Mouse (Mus musculus) c-Kit-positive CD71-positive TER-119-negative erythroid progenitor cells, embryonic 14.5 days (primary cell): ENCODE measurements around the gene Mlh3.
A peak's percentile ranks its signal among the peaks of the same experiment; 100 is the strongest.

Experiments used
- DNase-seq: peaks from one replicate; pipeline ENCODE4 v3.0.0-alpha.2; 2013; ENCODE audit warnings: low read depth

Mlh3 gene

DNA sequence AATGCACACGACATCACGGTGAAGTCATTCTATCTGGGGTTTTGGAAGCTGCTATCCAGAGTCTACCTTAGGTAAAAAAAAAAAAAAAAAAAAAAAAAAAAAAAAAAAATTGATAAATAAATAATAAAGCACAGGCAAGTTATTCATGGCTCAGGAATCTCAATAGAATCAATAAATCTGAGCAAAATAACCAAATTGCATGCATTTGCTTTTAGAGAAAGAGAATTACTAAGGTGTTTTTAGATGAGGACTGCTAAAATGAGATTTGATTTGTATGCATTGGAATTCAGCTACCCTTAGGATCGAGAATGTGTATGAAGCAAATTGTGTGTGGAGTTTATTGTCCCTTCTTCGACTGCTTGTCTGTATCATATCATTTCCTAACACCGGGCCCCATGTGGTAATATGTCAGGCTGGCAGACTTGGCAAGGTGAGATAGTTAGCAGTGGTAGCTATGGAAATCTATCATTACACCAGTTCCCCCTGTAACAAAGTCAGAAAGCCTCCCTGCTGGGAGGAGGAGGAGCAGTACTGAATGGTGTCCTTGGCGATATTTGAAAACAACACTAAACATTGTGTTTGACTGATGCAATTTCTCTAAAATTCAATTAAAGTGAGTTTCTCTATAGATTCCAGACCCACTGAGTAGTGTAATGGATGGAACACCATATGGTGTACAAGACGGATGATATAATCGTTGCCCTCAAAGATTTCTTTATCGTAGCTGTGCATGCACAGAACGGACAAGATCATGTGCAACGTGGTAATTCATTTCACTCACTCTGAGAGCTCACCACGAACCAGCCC, 10.6 kb upstream of the Mlh3 start:
- DNase-seq, result peak; percentile 61

DNA sequence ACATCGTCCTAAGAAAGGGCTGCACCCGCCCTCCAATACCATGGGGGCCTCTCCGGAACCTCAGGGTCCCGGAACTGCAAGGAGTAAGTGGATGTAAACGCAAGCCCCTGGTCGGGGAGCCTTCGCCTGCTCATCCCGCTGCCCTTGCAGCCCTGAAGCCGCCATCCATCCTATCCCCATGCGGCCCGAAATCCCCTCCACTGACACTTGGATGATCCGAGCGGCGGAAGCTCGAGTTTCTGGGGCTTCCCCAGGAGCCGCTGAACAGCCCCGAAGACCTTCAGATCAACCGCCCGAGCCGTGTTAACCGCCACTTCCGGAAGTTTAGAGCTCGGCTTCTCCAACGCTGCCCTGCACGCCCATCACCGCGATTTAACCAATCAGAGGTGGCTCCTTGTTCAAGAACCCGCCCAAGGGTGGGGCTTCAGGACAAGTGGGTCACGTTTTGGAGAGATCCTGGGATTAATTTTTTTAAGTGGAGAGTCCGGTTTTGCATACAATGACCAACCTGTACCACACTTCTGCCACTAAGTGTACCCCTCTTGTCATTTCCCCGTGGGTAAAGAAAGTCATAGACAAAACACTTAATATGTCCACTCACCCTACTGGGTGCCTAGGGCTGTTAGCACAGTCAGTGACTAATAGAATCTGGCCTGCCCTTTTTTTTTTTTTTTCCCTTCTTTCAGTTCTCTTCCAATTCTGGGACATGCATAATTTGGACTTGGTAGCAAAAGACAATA, 9.9 kb upstream of the Mlh3 start:
- DNase-seq, result peak; percentile 99

- peak; percentile 46 for DNase-seq
Measured at GRCm38 (mm10) chr12:85279396-85280080, 9.1 kb upstream of the Mlh3 start.

DNA sequence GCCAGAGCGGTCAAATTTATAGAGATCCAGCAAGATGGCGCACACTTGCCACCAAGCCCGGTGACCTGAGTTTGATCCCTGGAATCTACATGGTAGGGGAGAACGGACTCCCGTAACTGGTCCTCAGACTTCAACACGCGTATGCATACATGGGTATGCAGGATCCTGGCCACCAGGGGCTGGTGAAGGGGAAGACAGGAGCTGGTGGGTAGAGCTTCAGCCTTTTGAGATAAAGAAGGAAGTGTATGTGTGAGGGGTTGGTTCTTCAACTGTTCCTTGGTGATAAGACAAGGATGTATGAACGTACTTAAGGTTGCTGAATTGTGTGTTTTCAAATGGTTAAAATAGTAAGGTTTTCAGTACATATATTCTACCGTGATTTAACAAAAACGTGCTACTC, 8.5 kb upstream of the Mlh3 start:
- DNase-seq, result peak; percentile 58

DNA sequence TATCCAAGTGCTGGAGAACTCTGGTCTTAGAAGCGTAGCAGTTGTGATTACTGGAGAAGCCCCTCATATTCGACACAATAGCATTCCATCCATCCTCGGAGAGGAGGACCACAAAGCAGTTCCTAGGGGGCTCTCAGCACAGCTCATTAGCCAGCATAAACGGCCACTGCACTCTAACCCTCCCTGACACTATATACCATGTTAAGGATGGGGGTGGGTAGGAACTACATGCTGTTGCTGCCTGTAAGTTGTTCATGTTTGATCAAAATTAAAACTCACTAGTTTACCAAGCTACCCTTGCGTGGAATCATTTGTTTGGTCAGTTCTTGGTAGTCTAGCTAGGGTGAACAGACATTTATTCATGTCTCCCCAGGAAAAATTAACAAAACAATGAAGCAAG, 5.9 kb upstream of the Mlh3 start:
- DNase-seq, result no peak

DNA sequence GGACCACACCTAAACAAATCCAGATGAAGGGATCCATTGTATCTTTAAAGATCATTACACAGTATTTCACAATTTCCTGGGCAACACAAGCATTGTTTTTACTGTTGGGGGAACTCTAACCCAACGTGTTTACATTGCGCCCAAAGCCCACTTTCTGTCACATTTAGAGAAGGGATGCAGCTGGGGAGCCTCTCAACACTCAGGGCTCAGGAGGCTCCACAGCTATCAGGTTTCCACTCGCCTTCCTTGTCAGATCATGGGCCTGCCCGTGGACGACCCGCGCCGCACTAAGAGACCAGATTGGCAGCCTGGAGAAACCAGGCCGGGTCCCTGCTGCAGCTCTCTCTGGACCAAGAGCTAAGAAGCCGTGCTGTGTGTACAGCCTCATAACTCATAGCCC, 3.1 kb upstream of the Mlh3 start:
- DNase-seq, result no peak

DNA sequence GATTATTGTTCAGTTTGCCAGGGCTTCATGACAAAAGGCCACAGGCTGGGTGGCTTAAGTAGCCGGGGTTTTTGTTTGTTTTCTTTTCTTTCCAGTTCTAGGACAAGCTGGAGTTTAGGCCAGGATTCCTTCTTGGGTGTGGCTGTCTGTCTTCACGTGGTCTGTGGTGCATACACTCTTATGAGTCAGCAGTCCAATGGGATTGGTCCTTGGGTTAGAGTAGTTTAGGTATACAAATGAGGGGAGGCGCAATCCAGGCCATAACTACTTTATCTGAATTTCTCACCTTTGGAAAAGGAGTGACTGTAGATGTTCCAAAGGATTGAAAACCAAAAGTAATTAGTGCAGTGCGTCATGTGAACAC, 1.4 kb upstream of the Mlh3 start:
- no peak for DNase-seq

- DNase-seq, result no peak
Measured at GRCm38 (mm10) chr12:85271132-85271842, 888 bp upstream of the Mlh3 start.

DNA sequence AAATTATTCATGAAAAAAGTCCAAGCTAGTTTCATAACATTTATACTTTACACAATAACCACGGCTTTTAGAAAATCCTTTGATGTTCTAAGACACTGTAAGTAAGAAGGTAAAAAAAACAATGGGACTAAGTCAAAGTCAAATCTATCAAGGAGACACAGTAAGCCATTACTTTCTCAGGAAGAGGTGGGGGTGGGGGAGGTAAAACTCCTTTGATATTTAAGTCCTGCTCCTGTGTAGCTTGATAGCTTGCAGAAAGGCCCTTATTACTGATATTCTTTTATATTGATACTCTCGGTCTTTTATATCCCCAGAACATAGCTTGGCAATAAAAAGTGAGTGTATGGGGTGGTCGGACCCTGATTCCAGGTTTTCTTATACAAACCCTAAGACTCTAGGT, 578 bp downstream of the Mlh3 start:
- no peak for DNase-seq

DNA sequence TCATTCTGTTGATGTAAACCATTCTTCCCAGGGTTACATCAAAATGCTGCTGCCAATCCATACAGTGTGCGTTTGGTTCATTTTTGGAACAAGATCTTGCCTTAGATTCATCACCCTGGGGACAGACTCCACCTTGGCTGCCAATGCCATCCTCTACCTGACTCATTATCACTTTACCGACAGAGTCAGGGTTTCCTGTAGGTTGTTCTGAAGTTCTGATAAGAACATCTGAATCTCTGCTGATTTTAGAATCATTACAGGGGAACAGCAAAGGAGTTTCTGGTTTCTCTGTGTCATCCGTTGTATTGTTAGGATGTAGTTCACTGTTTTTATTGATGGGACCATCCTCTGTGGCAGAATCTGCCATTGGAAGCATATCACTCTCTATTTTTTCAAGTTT, 4.2 kb downstream of the Mlh3 start:
- DNase-seq, result no peak

GRCm38 (mm10) chr12:85264940-85265339, 5.5 kb downstream of the Mlh3 start:
- DNase-seq, result no peak

- DNase-seq, result no peak
Measured at GRCm38 (mm10) chr12:85264531-85264930, 5.9 kb downstream of the Mlh3 start.

DNA sequence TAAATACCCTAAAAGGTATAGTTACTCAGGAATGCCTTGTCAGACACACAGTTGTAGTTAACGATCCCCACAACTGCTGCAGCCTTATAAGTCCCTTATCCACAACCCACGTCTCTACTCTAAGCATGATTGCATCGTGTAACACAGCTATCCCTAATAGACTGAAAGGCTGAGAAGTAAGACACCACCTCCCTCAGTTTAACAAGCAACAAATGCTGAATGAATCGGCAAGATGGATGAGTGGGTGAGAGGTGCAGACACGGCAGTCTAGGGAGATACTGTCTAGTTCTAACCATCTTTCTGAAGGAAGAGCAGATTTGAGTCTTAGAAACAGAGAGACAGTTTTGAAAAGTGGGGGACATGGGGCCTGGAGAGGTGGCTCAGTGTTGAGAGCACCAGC, 7.2 kb downstream of the Mlh3 start:
- no peak for DNase-seq

- DNase-seq, result no peak
Measured at GRCm38 (mm10) chr12:85262489-85262888, 7.9 kb downstream of the Mlh3 start.

DNA sequence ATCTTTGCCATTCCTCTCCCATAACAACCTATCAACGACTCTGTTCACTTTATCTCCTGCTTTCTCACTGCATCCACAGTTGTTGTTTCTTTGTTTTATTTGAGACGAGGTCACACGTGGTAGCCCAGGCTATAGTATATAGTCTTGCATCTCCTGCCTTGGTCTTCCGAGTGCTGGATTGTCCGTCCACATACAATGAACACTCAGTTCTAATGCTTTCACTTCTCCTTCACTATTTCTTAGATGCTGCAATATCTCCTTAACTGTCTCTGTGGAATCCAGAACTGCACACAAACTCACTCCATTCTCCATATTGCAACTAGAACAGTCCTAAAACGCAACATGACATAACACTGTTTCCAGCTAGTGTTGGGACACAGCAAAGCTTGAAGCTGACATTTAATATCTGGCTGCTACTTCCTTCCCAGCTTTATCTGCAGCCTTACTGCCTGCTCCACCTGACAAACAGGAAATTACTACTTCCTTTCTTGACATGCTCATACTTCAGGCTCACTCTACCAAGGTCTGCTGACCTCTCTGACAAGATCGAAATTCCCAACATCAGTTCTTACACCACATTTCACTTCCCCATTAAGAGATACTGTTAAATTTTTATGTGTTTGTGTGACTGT, 13.3 kb downstream of the Mlh3 start:
- DNase-seq, result no peak

- no peak for DNase-seq
Measured at GRCm38 (mm10) chr12:85256074-85256751, 14.2 kb downstream of the Mlh3 start.

DNA sequence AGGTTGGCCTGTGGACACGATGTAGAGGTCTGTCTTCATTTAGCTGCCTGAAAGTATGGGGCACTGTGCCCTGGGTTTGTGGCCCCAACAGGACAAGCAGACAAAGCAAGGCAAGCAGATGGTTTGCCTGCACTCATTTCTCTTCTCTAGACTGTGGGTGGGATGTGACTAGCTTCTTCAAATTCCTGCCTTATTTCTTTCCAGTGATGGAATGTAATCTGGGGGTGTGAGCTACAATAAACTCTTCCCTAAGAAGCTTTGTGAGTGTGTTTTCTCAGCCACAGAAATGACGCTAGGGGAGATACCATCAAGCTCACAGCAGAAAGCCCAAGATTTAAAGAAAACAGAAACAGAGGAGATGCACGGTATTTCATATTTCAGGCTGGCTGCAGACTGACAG, 18.3 kb downstream of the Mlh3 start:
- DNase-seq, result no peak

DNA sequence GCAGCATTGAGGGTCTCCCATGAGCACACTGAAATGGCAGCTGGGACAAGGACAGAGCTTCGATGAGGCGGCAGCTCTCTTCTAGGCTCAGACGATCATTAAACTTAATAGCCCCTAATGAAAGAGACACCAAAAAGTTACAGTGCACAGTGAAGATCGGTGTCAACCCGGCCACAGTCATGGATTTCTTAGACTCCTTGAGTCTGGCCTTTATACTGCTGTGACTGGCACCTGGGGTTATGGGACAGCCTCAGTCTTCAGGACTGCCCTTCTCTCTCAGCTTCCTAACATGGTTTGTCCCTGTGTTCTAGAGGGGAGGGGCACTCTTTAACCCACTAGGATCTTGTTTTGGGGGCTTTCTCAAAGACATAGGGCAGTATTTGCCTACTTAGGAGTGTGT, 32.8 kb downstream of the Mlh3 start:
- DNase-seq, result no peak

DNA sequence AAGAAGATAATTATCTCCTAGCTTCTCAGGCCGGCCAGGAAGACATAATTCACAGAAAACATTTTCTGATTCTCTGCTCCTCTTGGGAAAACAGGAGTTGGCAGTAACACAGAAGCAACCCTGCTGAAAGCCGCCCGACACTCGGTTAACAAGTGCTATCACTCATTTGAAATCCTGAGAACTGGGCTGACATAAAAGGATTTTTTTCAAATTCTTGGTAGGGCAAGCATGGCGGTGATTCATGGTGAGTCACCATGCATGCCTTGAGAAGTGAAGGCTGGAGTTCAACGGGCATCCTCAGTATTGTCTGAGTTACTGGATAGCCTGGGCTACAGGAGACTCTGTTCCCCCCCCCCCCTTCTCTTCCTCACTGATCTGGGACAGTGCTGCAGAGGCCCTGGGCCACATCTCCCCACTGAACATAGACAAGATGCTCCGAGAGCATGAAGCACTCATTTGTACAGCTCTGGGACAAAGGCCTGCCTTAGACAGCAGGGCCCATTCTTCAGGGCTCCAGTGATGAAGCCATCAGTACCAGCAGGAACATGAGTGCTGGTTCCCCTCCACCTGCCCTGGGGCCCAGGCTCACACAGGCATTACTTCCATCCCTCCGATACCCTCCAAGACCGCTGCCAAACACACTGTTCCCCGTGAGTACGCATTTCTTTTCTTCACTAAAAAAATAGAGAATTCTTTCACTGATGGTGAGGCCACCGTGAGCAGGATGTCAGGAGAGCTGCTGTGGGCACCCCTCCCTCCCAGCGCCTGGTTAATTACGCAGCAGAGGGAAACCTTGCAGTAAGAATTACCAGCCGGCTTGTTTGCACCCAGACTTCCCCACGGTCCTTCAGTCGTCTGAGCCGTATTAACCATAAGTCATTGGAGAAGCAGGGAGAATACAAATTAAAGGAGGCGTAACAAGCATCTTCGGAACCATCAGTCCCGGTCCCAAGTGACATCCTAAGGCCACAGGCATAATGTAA, 36.7 kb downstream of the Mlh3 start:
- DNase-seq, result no peak
